Mouse (Mus musculus) B cell, adult 2 months (primary cell): ENCODE measurements around the gene Hoxc9.

Experiments used
- DNase-seq, 2 experiments: peaks; one replicate each; pipeline ENCODE4 v3.0.0; 2022

The Hoxc9 gene

DNA sequence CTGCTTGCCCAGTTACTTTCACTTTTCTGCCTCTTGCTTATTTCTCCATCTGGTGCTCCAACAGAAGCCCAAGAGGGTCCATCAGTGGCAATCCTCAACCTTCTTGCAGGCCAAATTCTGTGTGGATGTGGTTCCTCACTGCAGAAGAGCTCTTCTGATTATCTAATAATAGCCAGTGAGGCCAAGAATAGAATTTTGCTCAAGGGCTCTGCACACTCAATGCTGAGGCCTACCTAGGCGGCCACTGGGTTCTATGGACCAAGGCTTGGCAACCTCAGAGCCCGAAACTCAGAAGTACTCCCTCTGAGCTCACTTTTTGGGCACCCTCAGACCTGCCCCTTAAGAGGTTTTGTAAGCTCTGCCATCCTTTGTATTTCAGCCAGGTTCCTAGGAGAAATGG, 25.1 kb downstream of the Hoxc9 start:
- DNase-seq = no peak

DNA sequence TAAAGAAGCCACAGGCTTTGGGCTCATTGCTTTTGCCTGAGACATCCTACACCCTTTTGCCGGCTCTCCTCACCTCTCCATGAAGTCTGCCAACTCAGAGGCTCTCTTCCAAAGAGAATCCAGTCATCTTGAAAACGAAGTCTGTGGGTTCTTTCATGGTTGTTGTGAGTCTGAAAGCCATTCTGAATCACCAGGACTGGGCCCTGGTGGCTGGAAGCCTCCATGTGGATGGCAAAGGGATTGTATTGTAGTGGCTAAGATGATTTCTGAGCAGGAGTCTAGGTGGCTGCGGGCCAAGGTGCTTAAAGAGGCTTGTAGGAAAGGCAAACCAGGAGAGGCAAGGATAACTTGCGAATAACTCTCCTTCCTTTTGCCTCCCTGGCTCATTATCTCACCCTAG, 25.9 kb downstream of the Hoxc9 start:
- no peak for DNase-seq

DNA sequence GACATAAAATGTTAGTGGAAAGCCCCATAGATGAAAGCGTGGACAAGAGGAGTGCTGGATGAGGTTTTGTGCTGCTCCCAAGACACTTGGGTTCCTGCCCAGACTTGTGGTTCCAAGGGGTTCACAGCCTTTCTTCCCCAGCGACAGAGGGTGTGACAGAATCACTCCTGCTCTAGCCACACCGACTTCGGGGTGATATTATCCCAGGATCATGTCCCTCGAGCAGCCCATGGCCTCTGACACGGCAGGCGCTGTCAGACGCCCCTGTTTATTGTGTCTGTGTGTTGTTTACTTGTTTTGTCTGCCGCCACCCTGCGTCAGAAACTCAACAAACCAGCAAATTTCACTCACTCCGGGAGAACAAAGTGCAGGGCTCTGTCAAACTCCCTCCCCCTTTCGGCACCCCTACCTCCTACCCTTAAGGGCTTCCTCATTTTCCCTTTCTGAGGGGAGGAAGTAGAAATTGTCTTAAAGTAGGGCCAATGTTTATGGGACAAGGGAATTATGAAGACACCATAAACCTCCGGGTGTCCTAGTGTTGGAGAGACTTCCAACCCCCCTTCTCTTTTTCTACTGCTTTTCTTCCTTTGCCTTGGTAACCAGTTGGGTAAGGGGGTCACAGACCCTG, 26.7 kb downstream of the Hoxc9 start:
- DNase-seq = no peak

DNA sequence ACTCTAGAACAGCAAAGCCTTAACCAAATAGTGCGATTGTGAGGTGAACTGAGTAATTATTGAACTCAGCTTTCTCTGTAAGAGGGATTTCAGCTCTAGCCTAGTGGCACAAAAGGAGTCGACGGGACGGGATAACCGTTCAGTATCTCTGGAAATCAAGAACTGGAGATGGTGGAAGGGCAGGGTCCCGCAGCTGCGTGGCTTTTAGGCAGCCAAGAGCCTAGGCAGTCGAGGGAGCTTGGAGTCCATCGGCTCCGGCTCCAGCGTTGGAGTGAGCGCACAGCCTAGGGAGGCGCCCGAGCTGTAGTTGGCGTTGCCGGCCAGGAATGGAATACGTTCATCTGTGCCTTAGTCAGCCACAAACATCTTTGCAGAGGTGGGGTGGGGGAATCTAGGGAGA, 29.1 kb downstream of the Hoxc9 start:
- no peak for DNase-seq

DNA sequence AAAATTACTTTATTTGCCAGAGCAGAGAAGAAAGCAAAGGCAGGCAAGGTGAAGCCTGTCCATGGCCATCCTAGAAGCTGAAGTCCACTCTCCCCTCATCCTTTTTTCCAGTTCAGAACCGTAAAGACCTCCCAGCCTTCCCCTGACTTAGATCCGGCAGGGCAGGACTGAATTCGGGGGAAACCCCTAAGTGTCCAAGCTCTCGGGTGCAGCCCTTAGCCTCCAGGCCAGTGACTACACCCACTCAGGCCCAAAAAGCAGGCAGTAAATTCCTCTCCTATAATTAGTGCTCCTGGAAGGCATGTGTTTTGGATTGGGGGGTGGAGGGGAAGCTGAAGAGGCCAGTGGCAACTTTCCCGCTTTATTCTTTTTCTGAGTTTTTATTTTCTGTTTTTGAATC, 29.6 kb downstream of the Hoxc9 start:
- no peak for DNase-seq

DNA sequence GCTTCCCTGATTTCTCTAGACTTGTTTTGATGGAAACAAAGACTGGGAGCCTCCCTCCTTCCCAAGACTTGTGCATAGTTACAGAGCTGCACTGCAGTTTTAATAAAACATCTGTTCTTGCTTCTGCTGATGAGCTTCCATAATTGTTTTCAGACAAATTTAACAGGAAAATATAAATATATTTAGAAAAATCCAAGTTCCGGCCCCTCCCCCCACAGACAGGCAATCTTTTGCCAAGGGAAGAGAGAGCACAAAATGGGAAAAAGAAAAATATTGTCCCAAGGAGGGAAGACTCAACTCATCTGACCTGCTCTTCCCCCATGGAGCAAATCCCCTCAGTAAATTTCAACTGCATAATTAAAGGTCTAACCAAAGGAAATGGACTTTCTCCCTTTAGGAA, 30.1 kb downstream of the Hoxc9 start:
- DNase-seq = no peak

DNA sequence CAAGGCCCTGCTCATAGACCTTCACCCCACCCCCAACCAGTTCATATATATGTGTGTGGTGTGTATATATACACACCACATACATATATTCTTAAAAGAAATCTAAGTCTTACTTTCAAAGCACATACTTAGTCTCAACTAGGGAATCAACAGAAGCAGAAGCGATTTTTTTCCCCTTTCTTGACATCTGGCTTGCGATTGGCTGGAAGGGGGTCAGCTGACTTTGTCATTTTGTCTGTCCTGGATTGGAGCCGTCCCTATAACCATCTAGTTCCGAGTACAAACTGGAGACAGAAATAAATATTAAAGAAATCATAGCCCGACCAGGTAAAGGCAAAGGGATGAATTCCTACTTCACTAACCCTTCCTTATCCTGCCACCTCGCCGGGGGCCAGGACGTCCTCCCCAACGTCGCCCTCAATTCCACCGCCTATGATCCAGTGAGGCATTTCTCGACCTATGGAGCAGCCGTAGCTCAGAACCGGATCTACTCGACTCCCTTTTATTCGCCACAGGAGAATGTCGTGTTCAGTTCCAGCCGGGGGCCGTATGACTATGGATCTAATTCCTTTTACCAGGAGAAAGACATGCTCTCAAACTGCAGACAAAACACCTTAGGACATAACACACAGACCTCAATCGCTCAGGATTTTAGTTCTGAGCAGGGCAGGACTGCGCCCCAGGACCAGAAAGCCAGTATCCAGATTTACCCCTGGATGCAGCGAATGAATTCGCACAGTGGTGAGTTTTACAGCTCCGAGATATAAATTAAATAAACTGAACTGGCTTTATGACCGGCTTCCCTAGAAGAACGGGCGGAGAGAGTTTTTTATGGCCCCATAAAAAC, 33.2 kb downstream of the Hoxc9 start:
- no peak for DNase-seq

DNA sequence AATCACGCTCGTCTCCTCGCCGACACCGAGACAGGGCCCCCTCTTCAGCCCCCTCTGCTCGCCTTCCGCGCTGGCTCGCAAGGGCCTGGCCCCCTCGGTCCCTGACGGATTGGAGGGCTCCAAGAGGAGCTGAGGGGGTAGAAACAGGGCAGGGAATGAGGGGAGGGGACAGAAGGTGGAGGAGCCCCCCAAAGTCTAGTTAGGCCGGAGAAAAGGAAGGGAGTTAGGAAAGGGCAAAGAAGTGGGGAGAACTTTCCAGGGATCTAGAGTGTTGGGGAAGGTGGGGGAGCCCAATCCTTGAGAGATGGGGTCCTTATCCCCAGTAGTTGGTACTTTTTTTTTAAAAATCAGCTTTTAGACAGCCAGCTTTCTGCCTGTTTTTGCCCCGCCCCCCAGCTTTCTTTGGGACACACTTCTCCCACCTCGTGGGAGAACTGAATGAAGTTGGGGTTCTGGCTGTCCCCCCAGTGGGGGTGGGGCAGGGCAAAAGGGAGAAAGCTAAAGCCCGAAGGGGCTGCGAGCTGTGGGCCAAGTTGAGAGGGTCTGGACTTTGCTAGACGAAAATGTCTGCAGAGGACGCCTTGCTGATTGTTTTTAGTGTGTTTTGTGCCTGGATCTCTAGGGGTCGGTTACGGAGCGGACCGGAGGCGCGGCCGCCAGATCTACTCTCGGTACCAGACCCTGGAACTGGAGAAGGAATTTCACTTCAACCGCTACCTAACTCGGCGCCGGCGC, 34.0 kb downstream of the Hoxc9 start:
- DNase-seq = no peak

DNA sequence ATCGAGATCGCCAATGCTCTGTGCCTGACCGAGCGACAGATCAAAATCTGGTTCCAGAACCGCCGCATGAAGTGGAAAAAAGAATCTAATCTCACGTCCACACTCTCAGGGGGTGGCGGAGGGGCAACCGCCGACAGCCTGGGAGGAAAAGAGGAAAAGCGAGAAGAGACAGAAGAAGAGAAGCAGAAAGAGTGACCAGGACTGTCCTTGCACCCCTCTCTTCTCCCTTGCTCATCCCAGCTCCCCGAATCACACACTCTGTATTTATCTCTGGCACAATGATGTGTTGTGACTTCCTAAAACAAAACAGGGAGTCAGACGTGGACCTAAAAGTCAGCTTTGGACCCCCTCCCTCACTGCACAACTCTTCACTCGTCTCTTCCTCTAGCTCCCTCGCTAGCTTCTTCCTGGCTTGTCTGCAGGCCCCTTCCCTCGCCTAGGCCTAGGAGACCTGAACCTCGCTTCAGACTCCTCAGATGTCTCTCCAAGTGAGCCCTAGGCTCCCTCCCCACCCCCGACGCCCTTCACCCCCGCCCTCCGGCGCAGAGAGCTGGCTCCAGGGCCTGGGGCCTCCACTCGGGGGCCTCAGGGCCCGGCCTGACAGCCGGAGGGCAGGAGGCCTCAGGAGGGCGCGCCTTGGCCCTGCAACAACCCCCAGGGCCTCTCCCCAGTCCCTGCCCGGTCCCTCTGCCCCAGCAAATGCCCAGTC, 34.8 kb downstream of the Hoxc9 start:
- DNase-seq = no peak

DNA sequence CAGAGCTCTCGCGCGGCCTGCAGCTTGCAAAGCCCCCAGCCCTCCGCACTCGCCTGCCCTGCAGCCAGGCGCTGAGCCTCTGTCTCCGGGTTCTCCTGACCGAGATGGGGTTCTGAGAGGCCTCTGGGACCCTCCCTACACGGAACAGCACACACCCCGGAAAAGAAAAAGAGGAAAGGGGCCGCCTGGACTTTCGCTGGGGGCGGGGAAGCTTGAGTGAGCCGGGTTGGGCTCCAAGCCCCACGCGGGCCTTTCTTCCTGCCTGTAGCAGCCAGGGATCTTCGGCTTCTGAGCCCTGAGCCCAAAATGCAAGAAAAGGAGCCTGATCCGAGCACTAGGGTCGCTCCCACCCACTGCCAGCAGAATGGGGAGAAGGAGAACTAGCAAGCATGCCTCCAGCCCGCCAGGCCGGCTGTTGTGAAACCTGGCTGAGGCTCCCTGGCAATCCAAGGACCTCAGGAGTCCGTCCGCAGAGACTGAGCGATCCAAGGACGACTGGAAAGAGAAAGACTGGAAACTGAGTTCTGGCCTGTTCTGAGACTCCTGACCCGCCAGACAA, 35.8 kb downstream of the Hoxc9 start:
- DNase-seq = no peak

DNA sequence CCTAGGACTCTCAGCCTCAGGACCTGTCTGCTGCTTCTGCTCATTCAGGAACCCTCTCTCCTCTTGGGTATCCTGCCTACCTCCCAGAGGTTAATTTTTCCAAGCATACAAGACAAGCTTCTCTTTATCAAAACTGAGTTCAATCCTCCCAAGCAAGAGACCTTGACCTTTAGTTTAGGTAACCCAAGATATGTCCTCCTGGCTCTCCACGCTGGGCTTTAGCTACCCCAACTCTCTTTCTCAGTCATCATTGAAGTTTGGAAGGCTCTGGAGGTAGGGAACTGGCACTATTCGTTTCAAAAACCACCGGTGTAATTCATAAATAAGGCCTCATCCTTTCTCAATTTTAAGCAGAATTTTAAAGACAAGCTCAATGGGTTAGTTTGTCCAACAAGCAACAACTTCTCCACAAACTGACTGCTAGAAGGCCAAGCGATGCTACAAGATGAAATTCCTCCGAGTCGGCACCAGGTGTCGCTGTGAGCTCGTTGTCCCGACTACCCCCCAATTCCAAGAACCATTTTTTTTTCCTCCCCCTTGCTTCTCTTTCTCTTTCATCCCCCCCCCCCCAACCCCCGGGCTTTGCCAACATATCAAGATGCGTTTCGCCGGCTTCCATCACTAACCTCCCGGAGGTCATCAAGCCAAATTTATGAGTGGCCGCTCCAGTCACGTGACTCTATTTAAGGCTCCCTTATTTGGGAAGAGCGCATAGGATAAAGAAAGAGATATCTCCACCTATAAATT, 37.2 kb downstream of the Hoxc9 start:
- DNase-seq = peak; percentile 56 to 57

DNA sequence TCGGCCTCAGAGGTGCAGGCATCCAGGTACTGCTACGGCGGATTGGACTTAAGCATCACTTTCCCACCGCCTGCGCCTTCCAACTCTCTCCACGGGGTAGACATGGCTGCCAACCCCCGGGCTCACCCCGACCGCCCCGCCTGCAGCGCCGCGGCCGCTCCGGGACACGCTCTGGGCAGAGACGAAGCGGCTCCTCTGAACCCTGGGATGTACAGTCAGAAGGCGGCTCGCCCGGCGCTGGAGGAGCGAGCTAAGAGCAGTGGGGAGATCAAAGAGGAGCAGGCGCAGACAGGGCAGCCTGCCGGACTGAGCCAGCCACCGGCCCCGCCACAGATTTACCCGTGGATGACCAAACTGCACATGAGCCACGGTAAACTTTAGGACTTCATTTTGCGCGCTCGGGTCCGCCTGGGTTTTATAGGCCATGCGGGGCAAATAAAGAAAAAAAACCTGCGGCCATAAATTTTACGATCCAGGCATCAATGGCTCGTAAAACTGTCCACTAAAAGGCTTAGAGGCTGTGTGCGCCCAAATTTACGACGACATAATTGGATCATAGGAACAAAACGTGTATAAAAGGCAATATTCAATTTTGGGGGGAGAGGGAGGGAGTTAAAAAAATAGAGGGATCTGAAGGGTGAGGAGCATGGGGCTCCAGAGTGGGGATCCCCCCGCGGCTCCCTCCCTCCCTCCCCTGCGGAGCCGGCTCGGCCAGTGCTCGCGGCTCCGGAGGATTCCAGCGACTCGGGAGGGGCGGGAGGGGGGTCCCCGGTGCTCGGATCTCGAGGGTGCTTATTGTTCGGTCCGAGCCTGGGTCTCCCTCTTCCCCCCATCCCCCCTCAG, 38.1 kb downstream of the Hoxc9 start:
- DNase-seq = no peak

DNA sequence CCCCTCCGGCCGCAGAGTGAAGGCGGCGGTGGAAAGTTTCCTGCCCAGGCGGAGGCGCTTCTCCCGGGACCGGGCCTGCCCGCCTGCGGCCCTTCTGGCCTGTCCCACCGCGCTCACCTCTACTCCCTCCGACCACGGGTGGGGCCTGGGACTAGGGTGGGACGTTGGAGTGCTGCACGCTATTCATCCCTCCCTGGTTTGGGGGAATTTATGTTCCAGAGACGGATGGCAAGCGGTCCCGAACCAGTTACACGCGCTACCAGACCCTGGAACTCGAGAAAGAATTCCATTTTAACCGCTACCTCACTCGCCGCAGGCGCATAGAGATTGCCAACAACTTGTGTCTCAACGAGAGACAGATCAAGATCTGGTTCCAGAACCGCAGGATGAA, 38.8 kb downstream of the Hoxc9 start:
- no peak for DNase-seq

DNA sequence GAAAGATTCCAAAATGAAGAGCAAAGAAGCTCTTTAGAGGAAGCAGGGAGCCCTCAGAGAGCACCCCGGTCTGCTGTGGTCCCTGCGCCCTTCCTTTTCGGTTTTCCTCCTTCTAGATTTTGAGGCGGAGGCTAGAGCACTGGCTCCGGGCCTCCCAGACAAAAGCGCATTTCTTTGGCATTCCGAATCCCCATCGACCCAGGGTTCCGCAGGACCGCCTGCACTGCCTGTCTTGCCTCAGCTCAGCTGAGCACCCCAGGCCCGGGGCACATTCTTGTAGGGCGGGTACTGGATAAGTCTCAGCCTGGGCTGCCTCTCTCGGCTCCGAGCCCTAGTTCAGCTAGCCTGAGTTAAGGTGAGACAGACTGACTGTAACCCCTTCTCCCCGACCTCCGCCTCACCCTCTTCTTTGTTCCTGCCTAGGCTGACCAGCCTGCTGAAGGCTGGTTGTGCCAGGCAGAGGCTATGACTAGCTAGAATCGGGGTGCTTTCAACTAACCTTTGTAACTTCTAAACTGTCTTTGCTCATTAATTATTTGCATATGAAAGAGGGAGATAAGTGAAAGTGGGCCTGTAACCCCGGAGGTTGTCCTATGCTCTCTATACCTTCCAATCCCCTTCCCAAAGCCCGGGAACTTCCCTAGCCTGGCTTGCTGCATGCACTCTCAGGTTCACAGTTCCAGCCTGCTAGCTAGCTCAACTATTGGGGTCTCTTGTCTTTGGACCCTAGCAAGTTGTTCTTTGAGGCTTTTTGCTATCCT, 39.3 kb downstream of the Hoxc9 start:
- no peak for DNase-seq

DNA sequence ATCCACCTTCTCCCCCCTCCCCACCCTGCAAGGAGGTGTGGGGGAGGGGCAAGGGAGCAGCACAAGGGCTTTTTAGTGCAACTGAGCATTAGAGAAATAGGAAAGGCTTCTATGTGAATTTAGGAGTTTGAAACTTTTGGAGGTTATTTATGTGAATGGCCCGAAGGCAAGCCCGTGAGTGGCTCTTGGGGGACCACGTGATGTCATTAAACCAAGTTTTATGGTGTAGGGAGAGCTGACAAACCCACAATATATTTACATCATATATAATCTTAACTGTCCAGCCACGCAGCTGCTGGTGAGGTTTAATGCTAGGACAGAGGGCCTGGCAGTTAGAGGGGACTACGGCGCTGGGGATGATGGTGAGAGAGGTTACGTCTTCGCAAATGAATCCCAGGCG, 42.4 kb downstream of the Hoxc9 start, which contains the start of gene Hoxc4:
Hoxc4 (plus strand) TSS at position 299 of the 400 bp plus-strand sequence.
- DNase-seq = no peak

DNA sequence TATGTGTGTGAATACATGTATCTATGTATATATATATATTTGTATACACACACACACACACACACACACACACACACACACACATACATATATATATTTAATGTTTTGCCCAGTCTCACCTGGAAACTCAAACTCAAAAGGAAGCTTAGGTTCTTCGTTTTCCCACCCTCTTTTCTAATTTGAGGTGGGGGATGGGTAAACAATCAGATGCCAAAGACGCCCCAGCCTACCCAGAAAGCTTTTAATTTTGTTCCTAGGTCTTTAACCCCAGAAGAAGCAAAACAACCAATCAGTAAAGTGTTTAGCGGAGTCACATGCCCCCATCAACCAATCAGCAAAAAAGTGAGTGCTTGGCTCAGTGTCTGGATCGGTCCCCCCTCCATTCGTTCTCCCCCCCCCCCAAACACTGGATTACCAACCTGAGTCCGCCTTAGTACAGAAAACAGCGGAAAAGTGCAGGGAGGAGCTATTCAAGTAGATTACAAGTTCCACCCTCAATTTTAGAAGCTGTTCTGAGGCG, 44.7 kb downstream of the Hoxc9 start:
- no peak for DNase-seq

DNA sequence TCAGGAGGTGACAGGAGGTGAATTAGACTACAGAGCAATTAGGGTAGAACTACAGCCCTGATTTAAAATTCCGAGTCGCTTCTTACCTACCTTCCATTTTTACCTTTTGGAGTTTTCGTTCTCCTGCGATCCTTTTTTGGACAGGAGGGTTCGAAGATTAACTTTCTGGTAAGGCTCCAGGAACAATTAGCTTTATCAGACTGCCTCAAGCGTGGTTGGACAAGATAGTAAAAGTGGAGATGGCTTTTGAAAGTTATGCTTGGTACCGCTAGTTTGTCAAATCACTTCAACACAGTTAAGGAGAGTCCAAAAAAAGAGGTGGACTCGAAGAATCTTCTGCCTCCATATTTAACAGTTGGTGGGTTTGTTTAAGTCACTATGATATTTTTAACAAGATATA, 45.3 kb downstream of the Hoxc9 start:
- no peak for DNase-seq

DNA sequence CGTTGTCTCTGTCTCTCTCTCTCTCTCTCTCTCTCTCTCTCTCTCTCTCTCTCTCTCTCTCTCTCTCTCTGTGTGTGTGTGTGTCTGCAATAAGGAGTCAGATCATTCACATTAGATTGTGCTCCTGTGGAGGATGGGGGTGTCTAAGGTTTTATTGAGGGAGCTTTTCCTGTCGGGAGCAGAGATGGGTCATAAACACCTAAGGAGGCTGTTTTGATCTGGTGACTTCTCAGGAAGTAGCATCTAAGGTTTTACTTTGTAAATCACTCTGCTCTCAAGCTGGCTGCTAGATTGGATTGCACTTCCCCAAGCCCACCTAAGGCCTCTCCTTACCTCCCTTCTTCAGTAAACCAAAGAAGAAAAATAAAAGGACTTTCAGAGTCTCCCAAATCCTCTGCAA, 47.9 kb downstream of the Hoxc9 start:
- no peak for DNase-seq

DNA sequence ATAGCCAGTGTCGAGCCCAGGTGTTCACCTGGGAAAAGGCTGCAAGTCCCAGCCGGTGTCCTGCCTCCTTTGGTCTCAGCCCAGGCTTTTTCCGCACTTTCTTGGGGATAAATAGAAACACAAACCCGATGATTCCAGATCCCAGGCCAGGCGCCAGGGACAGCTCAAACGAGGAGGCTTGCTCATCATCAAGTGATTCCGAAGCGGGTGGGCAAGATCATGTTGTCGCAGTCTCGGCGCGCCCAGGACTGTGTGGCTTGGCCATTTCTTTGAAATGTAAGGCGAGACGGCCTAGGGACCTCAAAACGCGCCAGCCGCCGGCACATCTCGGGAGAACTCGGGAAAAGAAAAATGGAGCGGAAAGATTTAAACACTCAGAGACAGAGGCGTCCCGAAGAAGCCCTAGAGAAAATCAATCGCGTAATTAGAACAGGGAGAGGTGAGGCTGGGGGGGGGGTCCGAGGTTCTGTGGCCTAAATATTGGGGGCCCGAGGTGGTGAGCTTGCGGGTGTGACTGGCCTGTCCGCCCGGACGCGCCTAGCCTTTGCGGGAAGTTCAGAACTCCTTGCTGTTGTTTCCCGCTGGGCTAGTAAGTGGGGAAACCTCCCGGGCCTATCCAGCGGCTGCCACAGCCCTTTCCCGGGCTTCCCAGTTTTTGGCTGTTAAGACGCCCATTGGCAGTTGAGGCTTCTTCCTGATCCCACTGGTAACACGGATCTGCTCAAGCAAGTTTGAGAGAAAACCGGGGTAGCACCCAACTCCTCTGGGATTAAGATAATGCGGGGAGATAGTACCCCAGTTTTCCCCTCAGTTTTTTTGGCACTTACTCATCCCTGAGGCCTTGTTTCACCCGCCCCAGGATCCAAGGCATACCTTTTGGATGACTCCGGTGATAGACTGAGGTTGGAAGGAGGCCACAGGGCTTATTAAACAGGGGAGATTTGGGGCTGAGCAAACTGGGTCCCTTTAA, 51.3 kb downstream of the Hoxc9 start:
- DNase-seq = no peak
